Mouse (Mus musculus): ENCODE results near the gene Lrrk1.

DNA sequence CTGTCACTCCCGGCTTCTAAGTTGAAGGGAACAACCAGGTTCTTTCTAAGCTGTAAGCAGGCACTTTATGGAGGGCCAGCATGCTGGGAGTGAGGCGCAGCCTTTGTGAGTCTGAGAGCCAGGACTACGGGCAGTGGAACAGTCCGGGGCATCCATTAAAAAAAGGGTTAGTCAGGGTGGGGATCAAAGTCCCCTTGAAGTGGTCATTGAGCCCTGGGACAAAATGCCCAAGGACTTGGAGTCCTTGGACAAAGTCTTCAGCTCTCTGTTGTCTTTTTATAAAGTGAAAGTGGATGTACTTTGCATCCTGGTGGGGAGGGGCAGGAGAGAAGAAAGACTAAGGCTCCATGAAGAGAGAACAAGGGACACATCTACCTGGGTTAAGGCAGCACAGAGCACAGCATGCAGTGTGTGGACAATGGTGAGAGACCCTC is 168.3 kb downstream of the Lrrk1 start:
- TF ChIP-seq POLR2A (IDR thresholded peaks at IDR 0.05; ENCODE audit: insufficient read depth, low read depth, low read length), result no peak
- no peak for TF ChIP-seq CTCF (IDR thresholded peaks at IDR 0.05)
